Mouse (Mus musculus) liver, embryonic 12.5 days (tissue): ENCODE measurements around the gene Ddhd1. TPM values are rescaled to one million over a fixed set of nuclear protein-coding genes. Genes with fewer than 3 reads are reported as not detected.

ENCODE experiments used
- ATAC-seq: fragments of 200-750 bp; cut with Nextera tagmentation; 2 replicates; pipeline ENCODE4 v1.8.0; 2017; ENCODE audit warnings: moderate number of reproducible peaks, mild to moderate bottlenecking, moderate library complexity
- H3K27ac ChIP-seq: fragments of 300-500 bp; sonication (generic); 2 replicates; pipeline ENCODE4 v1.5.1; 2016; ENCODE audit warnings: mild to moderate bottlenecking
- H3K27me3 ChIP-seq: fragments of 300-500 bp; sonication (generic); replicated peaks from 2 replicates; pipeline ENCODE4 v1.6.1; 2016; ENCODE audit warnings: mild to moderate bottlenecking, moderate library complexity
- H3K36me3 ChIP-seq: fragments of 300-500 bp; sonication (generic); 2 replicates; pipeline ENCODE4 v1.6.1; 2016; ENCODE audit warnings: mild to moderate bottlenecking, moderate library complexity
- H3K4me1 ChIP-seq: fragments of 300-500 bp; sonication (generic); 2 replicates; pipeline ENCODE4 v1.6.1; 2016
- H3K4me2 ChIP-seq: fragments of 300-500 bp; sonication (generic); 2 replicates; pipeline ENCODE4 v1.6.1; 2016; ENCODE audit warnings: mild to moderate bottlenecking, moderate library complexity
- H3K4me3 ChIP-seq: fragments of 300-500 bp; sonication (generic); 2 replicates; pipeline ENCODE4 v1.5.1; 2016; ENCODE audit warnings: mild to moderate bottlenecking, moderate library complexity
- H3K9ac ChIP-seq: fragments of 300-500 bp; sonication (generic); 2 replicates; pipeline ENCODE4 v1.6.1; 2016; ENCODE audit warnings: mild to moderate bottlenecking, moderate library complexity
- H3K9me3 ChIP-seq: fragments of 300-500 bp; sonication (generic); replicated peaks from 2 replicates; pipeline ENCODE4 v1.6.1; 2016; ENCODE audit warnings: mild to moderate bottlenecking, moderate library complexity
- WGBS: fragments of 180-500 bp; shearing (Covaris S2); methylation state at CpG from one replicate; pipeline ENCODE4 v1.1.7; 2016; ENCODE audit not compliant: insufficient replicate concordance; 5-methylcytosine and 5-hydroxymethylcytosine counted together
- polyA plus RNA-seq: library from polyadenylated mRNA; unstranded; fragments of >200 nt; fragmentation: Nextera tagmentation; extraction: Ambion mirVana; gene quantifications from 2 replicates; pipeline ENCODE4 v1.2.1, GENCODE M21; 2016

Gene Ddhd1
- polyA plus RNA-seq, 1 experiment from 2014 or later, result 12.5 TPM

GRCm38 (mm10) chr14:45643461-45643860 is 14.5 kb downstream of the Ddhd1 start:
- Histone ChIP-seq H3K27me3 (no peaks in the 10 kb centered on the region), H3K4me3 (no peak overlapping the region), H3K9me3 (no peaks in the 10 kb centered on the region), H3K4me1 (peaks cover 63% of the 10 kb centered on the region), H3K4me2 (no peak overlapping the region), H3K27ac (no peak overlapping the region), H3K9ac (no peak overlapping the region), H3K36me3 (no peaks in the 10 kb centered on the region)
- 61% methylated on average over 3 of the region's 3 CpGs for WGBS
- ATAC-seq, result no peak

GRCm38 (mm10) chr14:45642795-45643194 is 15.1 kb downstream of the Ddhd1 start:
- Histone ChIP-seq H3K4me3 (no peak overlapping the region), H3K9ac (no peak overlapping the region), H3K4me2 (no peak overlapping the region), H3K27me3 (no peaks in the 10 kb centered on the region), H3K27ac (no peak overlapping the region), H3K36me3 (no peaks in the 10 kb centered on the region), H3K4me1 (peaks cover 63% of the 10 kb centered on the region), H3K9me3 (no peaks in the 10 kb centered on the region)
- ATAC-seq, result no peak
- 84% methylated on average over 5 of the region's 5 CpGs for WGBS

- Histone ChIP-seq H3K4me3 (no peak overlapping the region), H3K27me3 (no peaks in the 10 kb centered on the region), H3K27ac (no peak overlapping the region), H3K4me2 (no peak overlapping the region), H3K9ac (no peak overlapping the region), H3K9me3 (no peaks in the 10 kb centered on the region), H3K4me1 (peaks cover 57% of the 10 kb centered on the region), H3K36me3 (no peaks in the 10 kb centered on the region)
- WGBS, result 76% methylated on average over 9 of the region's 9 CpGs
- ATAC-seq, result no peak
Measured at GRCm38 (mm10) chr14:45642217-45642616, 15.7 kb downstream of the Ddhd1 start.

GRCm38 (mm10) chr14:45638717-45639116 is 19.2 kb downstream of the Ddhd1 start:
- Histone ChIP-seq H3K4me3 (no peak overlapping the region), H3K9ac (no peak overlapping the region), H3K4me2 (no peak overlapping the region), H3K4me1 (peaks cover 34% of the 10 kb centered on the region), H3K27ac (no peak overlapping the region), H3K27me3 (no peaks in the 10 kb centered on the region), H3K36me3 (no peaks in the 10 kb centered on the region), H3K9me3 (no peaks in the 10 kb centered on the region)
- ATAC-seq, result peak; percentile 51; the same call in 1 of the 2 replicates
- WGBS, result 63% methylated on average over 5 of the region's 5 CpGs

- WGBS, result 95% methylated on average over 1 of the region's 1 CpGs
- H3K4me2 ChIP-seq, result no peak overlapping the region
- no peaks in the 10 kb centered on the region for H3K9me3 ChIP-seq
- H3K27ac ChIP-seq, result no peak overlapping the region
- peaks cover 42% of the 10 kb centered on the region for H3K4me1 ChIP-seq
- H3K27me3 ChIP-seq, result no peaks in the 10 kb centered on the region
- H3K9ac ChIP-seq, result no peak overlapping the region
- H3K4me3 ChIP-seq, result no peak overlapping the region
- no peak for ATAC-seq
- no peaks in the 10 kb centered on the region for H3K36me3 ChIP-seq
Measured at GRCm38 (mm10) chr14:45635496-45635895, 22.4 kb downstream of the Ddhd1 start.

- H3K4me1 ChIP-seq, result peaks cover 40% of the 10 kb centered on the region
- no peak overlapping the region for H3K9ac ChIP-seq
- no peak overlapping the region for H3K4me3 ChIP-seq
- H3K27ac ChIP-seq, result no peak overlapping the region
- H3K36me3 ChIP-seq, result peaks cover 5% of the 10 kb centered on the region; the same call in 1 of the 2 replicates
- H3K27me3 ChIP-seq, result no peaks in the 10 kb centered on the region
- no peak overlapping the region for H3K4me2 ChIP-seq
- WGBS, result 79% methylated on average over 4 of the region's 4 CpGs
- H3K9me3 ChIP-seq, result no peaks in the 10 kb centered on the region
- ATAC-seq, result no peak
Measured at GRCm38 (mm10) chr14:45632756-45633537, 25.0 kb downstream of the Ddhd1 start.

- no peaks in the 10 kb centered on the region for H3K27me3 ChIP-seq
- H3K36me3 ChIP-seq, result peaks cover 19% of the 10 kb centered on the region
- WGBS, result 36% methylated on average over 5 of the region's 5 CpGs
- no peaks in the 10 kb centered on the region for H3K9me3 ChIP-seq
- no peak overlapping the region for H3K4me2 ChIP-seq
- H3K27ac ChIP-seq, result no peak overlapping the region
- H3K4me1 ChIP-seq, result peaks cover 32% of the 10 kb centered on the region
- no peak overlapping the region for H3K4me3 ChIP-seq
- ATAC-seq, result peak; percentile 82
- no peak overlapping the region; the same call in 1 of the 2 replicates for H3K9ac ChIP-seq
Measured at GRCm38 (mm10) chr14:45630544-45630943, 27.4 kb downstream of the Ddhd1 start.

- H3K9me3 ChIP-seq, result no peaks in the 10 kb centered on the region
- no peak overlapping the region for H3K9ac ChIP-seq
- no peak overlapping the region for H3K27ac ChIP-seq
- H3K4me1 ChIP-seq, result peaks cover 32% of the 10 kb centered on the region
- H3K27me3 ChIP-seq, result no peaks in the 10 kb centered on the region
- peaks cover 25% of the 10 kb centered on the region for H3K36me3 ChIP-seq
- H3K4me2 ChIP-seq, result no peak overlapping the region
- ATAC-seq, result no peak
- 51% methylated on average over 1 of the region's 1 CpGs for WGBS
- no peak overlapping the region for H3K4me3 ChIP-seq
Measured at GRCm38 (mm10) chr14:45629938-45630337, 28.0 kb downstream of the Ddhd1 start.

GRCm38 (mm10) chr14:45618351-45618750 is 39.6 kb downstream of the Ddhd1 start:
- Histone ChIP-seq H3K4me2 (no peak overlapping the region), H3K4me3 (no peak overlapping the region), H3K4me1 (no peaks in the 10 kb centered on the region), H3K36me3 (peaks cover 67% of the 10 kb centered on the region), H3K9ac (no peak overlapping the region), H3K27ac (no peak overlapping the region), H3K9me3 (no peaks in the 10 kb centered on the region), H3K27me3 (no peaks in the 10 kb centered on the region)
- ATAC-seq, result no peak
- 87% methylated on average over 6 of the region's 6 CpGs for WGBS

- WGBS, result 91% methylated on average over 5 of the region's 5 CpGs
- Histone ChIP-seq H3K27me3 (no peaks in the 10 kb centered on the region), H3K4me1 (0 out of 2 replicates have a peak, but pooled peaks cover 3% of the 10 kb centered on the region), H3K4me3 (no peak overlapping the region), H3K9me3 (no peaks in the 10 kb centered on the region), H3K27ac (no peak overlapping the region), H3K4me2 (no peak overlapping the region), H3K36me3 (peaks cover 85% of the 10 kb centered on the region), H3K9ac (no peak overlapping the region)
- ATAC-seq, result no peak
Measured at GRCm38 (mm10) chr14:45616526-45616925, 41.4 kb downstream of the Ddhd1 start.

- ATAC-seq, result no peak
- no peak overlapping the region for H3K27ac ChIP-seq
- no peak overlapping the region for H3K9ac ChIP-seq
- H3K4me1 ChIP-seq, result peaks cover 8% of the 10 kb centered on the region; the same call in 1 of the 2 replicates
- H3K4me3 ChIP-seq, result no peak overlapping the region
- no peaks in the 10 kb centered on the region for H3K27me3 ChIP-seq
- peaks cover 90% of the 10 kb centered on the region for H3K36me3 ChIP-seq
- no peak overlapping the region for H3K4me2 ChIP-seq
- 79% methylated on average over 2 of the region's 2 CpGs for WGBS
- H3K9me3 ChIP-seq, result no peaks in the 10 kb centered on the region
Measured at GRCm38 (mm10) chr14:45615776-45616175, 42.2 kb downstream of the Ddhd1 start.

- H3K9ac ChIP-seq, result no peak overlapping the region
- no peak for ATAC-seq
- no peaks in the 10 kb centered on the region for H3K27me3 ChIP-seq
- H3K4me2 ChIP-seq, result no peak overlapping the region
- 62% methylated on average over 4 of the region's 4 CpGs for WGBS
- H3K36me3 ChIP-seq, result peaks cover 88% of the 10 kb centered on the region
- no peaks in the 10 kb centered on the region for H3K9me3 ChIP-seq
- peaks cover 8% of the 10 kb centered on the region; the same call in 1 of the 2 replicates for H3K4me1 ChIP-seq
- no peak overlapping the region for H3K27ac ChIP-seq
- no peak overlapping the region for H3K4me3 ChIP-seq
Measured at GRCm38 (mm10) chr14:45614822-45615221, 43.1 kb downstream of the Ddhd1 start.
